Mouse (Mus musculus) midbrain, embryonic 14.5 days (tissue): ENCODE results near the gene Timm17a. TPM values are rescaled to one million over a fixed set of nuclear protein-coding genes. Genes with fewer than 3 reads are reported as not detected.
A peak's percentile ranks its signal among the peaks of the same experiment; 100 is the strongest.

Source experiments
- ATAC-seq: fragments of 200-750 bp; cut with Nextera tagmentation; 2 replicates; pipeline ENCODE4 v1.8.0; 2017; ENCODE audit warnings: moderate number of reproducible peaks, moderate library complexity; ENCODE audit not compliant: low FRiP score, low TSS enrichment
- DNase-seq: peaks from one replicate; pipeline ENCODE4 v3.0.0-alpha.2; 2015
- H3K27ac ChIP-seq: fragments of 300-500 bp; sonication (generic); replicated peaks from 2 replicates; pipeline ENCODE4 v1.5.1; 2014; ENCODE audit warnings: mild to moderate bottlenecking, low read depth, low read length, moderate library complexity
- H3K27me3 ChIP-seq: fragments of 300-500 bp; sonication (generic); 2 replicates; pipeline ENCODE4 v1.6.1; 2014; ENCODE audit warnings: low read length, control low read depth, mixed read lengths; ENCODE audit not compliant: control insufficient read depth, insufficient read depth
- H3K36me3 ChIP-seq: fragments of 300-500 bp; sonication (generic); 2 replicates; pipeline ENCODE4 v1.6.1; 2014; ENCODE audit warnings: low read length, control low read depth; ENCODE audit not compliant: control insufficient read depth, insufficient read depth
- H3K4me1 ChIP-seq: fragments of 300-500 bp; sonication (generic); 2 replicates; pipeline ENCODE4 v1.6.1; 2014; ENCODE audit warnings: mild to moderate bottlenecking, antibody characterized with exemption, low read length, control low read depth; ENCODE audit not compliant: control insufficient read depth, insufficient read depth
- H3K4me2 ChIP-seq: fragments of 300-500 bp; sonication (generic); 2 replicates; pipeline ENCODE4 v1.6.1; 2014; ENCODE audit warnings: mild to moderate bottlenecking, low read length, moderate library complexity
- H3K4me3 ChIP-seq: fragments of 300-500 bp; sonication (generic); replicated peaks from 2 replicates; pipeline ENCODE4 v1.5.1; 2014; ENCODE audit warnings: low read depth, low read length
- H3K9ac ChIP-seq: fragments of 300-500 bp; sonication (generic); replicated peaks from 2 replicates; pipeline ENCODE4 v1.6.1; 2014; ENCODE audit warnings: mild to moderate bottlenecking, low read length, moderate library complexity
- H3K9me3 ChIP-seq: fragments of 300-500 bp; sonication (generic); 2 replicates; pipeline ENCODE4 v1.6.1; 2016; ENCODE audit warnings: low read length, control low read depth, mixed read lengths; ENCODE audit not compliant: control insufficient read depth
- WGBS: fragments of 180-500 bp; shearing (Covaris S2); extraction: QIAGEN DNeasy Blood & Tissue Kit; methylation state at CpG from one replicate; pipeline ENCODE4 v1.1.7; 2014; 5-methylcytosine and 5-hydroxymethylcytosine counted together
- polyA plus RNA-seq: library from polyadenylated mRNA; unstranded; fragments of >200 nt; fragmentation: Nextera tagmentation; extraction: Ambion mirVana; gene quantifications from 2 replicates; pipeline ENCODE4 v1.2.1, GENCODE M21; 2014

Timm17a gene
- polyA plus RNA-seq, 1 experiment from 2014 or later, result 136 TPM

DNA sequence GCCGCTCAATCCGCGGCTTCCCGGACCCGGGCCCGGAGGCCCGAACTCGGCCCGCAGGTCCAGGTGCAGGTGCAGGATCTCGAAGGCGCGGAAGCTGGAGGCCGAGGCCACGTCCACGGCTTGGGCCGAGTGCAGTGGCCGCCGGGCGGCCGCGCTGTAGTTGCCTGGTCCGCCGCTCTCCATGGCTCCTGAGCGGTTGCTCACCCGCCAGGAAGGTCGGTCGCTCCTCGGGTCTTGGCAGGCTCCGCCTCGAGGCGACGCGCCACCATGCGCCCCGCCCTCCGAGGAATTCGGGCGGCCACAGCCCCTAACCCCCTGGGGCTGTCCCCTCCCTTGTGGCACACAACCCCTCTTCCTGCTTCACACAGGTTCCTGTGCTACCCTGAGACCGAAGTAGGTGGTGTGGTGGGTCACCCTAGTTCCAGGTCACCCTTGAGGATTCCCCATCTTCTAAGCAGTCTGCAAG is 29.7 kb downstream of the Timm17a start, which contains the start of gene Rnpep:
Gene Rnpep, minus strand, starts transcription at position 259 of the 466 bp plus-strand sequence.
- no peaks in the 10 kb centered on the region for H3K36me3 ChIP-seq
- DNase-seq, result peak; percentile 85
- WGBS, result under 1% methylated on average over 38 of the region's 39 CpGs
- peak within 1 kb of the TSS; percentile 71 for H3K4me2 ChIP-seq
- peak within 1 kb of the TSS; percentile 94 for H3K9ac ChIP-seq
- peak within 1 kb of the TSS; percentile 92 for H3K27ac ChIP-seq
- H3K27me3 ChIP-seq, result no peaks in the 10 kb centered on the region
- H3K4me1 ChIP-seq, result peaks cover 6% of the 10 kb centered on the region
- H3K9me3 ChIP-seq, result no peaks in the 10 kb centered on the region
- ATAC-seq, result peak; percentile 87
- H3K4me3 ChIP-seq, result peak within 1 kb of the TSS; percentile 73

DNA sequence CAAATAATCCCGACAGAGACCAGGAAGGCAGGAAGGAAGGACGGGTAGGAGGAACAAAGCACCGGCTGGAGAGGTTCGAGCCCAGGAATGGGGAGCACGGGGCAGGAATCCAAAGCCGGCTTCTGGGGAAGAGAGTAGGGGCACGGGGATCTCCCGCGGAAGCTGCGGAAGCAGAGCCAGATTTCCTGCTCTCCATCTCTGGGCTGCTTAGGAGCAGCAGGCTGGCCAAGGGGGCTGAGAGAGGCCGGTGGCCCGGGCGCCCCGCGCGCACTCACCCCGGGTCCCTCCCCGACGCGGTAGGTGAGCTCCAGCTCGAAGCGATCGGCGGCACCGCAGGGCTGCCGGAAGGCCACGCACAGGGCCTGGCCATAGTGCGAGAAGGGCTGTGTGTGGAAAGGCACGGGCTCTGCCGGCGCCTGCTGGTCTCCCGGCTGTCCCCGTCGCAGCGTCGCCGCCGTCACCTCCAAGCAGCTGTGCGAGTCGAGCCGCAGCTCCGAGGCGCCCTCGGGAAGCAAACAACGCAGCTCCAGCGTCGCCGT is 30.2 kb downstream of the Timm17a start:
- no peaks in the 10 kb centered on the region for H3K9me3 ChIP-seq
- DNase-seq (peak; percentile 80), ATAC-seq (peak; percentile 82)
- H3K4me1 ChIP-seq, result peaks cover 6% of the 10 kb centered on the region
- H3K4me3 ChIP-seq, result peak overlapping the region; percentile 73
- peak overlapping the region; percentile 92 for H3K27ac ChIP-seq
- H3K27me3 ChIP-seq, result no peaks in the 10 kb centered on the region
- peak overlapping the region; percentile 94 for H3K9ac ChIP-seq
- peak overlapping the region; percentile 71 for H3K4me2 ChIP-seq
- 0% methylated on average over 48 of the region's 48 CpGs for WGBS
- H3K36me3 ChIP-seq, result peaks cover 5% of the 10 kb centered on the region

DNA sequence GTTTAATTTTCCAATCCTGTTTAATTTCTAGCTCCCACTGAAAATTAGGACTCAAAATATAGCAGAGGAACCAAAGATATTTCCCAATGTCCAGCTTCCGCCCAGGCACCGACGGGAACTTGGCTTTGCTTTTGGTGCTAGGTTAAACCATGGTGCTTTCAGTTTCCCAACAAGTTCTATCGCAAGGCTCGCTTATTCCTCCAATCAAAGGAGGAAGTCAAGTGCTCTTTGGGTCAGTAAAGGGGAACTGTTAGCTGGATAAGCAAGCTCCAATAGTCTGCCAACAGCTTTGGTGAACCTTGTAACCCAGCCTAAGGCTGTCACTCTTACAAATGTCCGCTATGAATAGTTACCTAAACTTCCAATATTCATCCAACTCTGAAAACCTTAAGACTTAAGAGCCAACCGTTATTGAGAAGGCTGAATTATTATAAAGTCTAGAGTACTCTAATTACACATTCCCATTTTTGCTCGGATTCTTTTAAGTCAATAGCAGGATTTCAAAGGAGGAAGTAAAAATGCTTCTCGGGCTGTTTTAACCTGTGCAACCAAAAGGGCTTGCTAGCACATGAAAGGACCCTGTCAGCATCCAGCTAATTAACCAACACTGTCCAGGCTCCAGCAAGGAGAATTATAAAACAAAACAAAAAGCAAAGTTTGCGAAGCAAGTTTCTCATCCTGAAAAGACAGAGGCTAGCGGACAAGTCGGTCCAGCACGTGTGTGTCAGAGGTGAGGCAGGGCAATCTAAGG is 30.9 kb downstream of the Timm17a start:
- H3K36me3 ChIP-seq, result peaks cover 11% of the 10 kb centered on the region
- H3K27ac ChIP-seq, result peak overlapping the region; percentile 92
- H3K4me2 ChIP-seq, result peak overlapping the region; percentile 71
- peaks cover 6% of the 10 kb centered on the region for H3K4me1 ChIP-seq
- DNase-seq (no peak), ATAC-seq (no peak)
- H3K4me3 ChIP-seq, result peak overlapping the region; percentile 73
- WGBS, result 43% methylated on average over 13 of the region's 13 CpGs
- H3K9ac ChIP-seq, result peak overlapping the region; percentile 94
- H3K9me3 ChIP-seq, result no peaks in the 10 kb centered on the region
- no peaks in the 10 kb centered on the region for H3K27me3 ChIP-seq

DNA sequence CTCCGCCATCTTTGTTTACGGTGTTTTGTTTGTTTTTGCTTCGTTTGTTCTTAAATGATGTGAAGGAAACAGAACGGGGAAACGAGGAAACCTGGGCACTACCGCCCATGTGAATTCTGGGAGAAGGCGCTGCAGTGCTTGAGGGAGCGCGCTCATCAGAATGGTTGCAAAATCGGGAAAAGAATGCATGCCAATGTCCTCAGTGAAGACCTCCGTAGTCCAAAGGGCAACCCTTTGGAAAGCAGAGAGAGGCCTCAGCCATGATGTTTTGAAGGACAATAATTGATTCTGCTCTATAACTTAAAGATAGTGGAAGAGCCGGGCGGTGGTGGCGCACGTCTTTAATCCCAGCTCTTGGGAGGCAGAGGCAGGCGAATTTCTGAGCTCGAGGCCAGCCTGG is 31.7 kb downstream of the Timm17a start:
- Histone ChIP-seq H3K4me3 (no peak overlapping the region), H3K4me1 (peaks cover 6% of the 10 kb centered on the region), H3K27me3 (no peaks in the 10 kb centered on the region), H3K4me2 (no peak overlapping the region), H3K9ac (no peak overlapping the region), H3K36me3 (peaks cover 20% of the 10 kb centered on the region), H3K9me3 (no peaks in the 10 kb centered on the region), H3K27ac (no peak overlapping the region)
- DNase-seq, result no peak
- no peak for ATAC-seq
- 98% methylated on average over 17 of the region's 17 CpGs for WGBS

DNA sequence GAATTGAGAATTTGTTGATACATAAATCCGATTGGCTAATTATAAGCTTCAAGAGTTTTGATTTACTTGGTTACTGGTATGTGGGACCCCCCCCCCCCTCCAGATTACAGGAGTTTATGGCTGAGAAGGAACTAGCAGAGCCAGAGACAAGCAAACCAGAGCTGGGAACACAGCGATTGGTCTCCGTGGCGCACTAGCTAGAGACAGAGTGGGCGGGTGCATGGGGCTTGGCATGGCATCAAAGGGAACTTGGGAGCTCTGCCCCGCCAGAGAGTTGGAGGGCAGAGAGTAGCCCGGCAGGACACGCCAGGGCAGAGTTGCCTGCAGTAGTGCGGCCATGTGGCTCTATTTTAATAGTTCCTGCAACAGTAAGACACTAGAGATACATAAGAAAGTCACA is 32.9 kb downstream of the Timm17a start:
- ATAC-seq, result no peak
- Histone ChIP-seq H3K36me3 (peaks cover 30% of the 10 kb centered on the region), H3K4me2 (no peak overlapping the region), H3K4me1 (peaks cover 6% of the 10 kb centered on the region), H3K9me3 (no peaks in the 10 kb centered on the region), H3K9ac (no peak overlapping the region), H3K4me3 (no peak overlapping the region), H3K27me3 (no peaks in the 10 kb centered on the region), H3K27ac (no peak overlapping the region)
- 83% methylated on average over 9 of the region's 9 CpGs for WGBS
- DNase-seq, result peak; percentile 72

DNA sequence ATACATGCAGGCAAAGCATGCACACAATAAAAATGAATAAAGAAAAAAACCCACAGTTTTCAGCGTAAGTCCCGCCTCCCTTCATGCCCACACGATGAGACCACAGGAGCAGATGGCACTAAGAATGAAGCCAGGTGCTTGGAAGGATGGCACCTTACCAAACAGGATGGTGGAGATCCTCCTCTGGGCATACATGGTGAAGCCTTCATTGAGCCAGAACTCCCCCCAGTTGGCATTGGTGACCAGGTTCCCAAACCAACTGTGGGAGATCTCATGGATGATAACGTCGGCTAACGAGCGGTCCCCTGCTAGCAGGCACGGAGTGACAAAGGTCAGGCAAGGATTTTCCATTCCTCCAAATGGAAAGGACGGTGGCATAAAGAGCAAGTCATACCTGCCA is 42.2 kb downstream of the Timm17a start:
- no peak for DNase-seq
- no peaks in the 10 kb centered on the region for H3K4me1 ChIP-seq
- no peak for ATAC-seq
- no peak overlapping the region for H3K4me2 ChIP-seq
- peaks cover 66% of the 10 kb centered on the region for H3K36me3 ChIP-seq
- no peaks in the 10 kb centered on the region for H3K27me3 ChIP-seq
- no peak overlapping the region for H3K9ac ChIP-seq
- H3K27ac ChIP-seq, result no peak overlapping the region
- WGBS, result 95% methylated on average over 9 of the region's 9 CpGs
- no peak overlapping the region for H3K4me3 ChIP-seq
- H3K9me3 ChIP-seq, result no peaks in the 10 kb centered on the region

DNA sequence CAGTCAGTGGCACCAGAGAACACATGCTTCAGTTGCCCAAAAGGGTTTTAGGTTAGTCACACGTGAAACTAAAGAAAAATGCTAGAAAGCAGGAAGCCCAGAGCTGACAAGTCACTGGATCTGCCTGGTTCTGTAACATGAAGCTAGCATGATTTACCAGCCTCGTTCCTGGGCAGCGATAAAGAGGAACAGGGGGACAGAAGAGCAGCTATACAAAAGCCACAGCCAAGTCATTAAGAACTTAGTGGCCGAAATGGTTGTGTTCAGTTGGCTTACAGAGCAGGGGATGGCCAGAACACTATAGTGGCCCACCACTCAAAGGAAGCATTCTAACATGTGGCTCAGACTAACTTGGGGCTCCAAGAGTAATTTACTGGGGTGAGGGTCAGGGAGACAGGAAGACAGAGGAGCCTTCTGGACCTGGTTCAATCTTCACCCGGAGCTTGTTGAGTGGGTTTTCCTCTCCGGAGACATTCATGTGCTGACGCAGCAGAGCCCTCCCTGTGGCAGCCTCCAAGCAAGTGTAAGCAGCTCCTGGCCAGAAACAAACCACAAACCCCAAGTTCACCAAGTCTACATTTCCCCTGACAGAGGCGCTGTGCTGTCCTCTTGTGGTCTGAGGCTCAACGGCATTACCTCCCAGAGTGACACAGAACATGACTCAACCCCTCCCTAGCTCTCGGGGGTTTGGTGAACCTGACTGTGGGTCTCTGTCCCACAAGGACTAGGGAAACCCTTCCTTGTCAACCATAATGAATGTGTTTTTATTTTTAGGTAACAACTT is 45.7 kb downstream of the Timm17a start:
- H3K27me3 ChIP-seq, result no peaks in the 10 kb centered on the region
- H3K4me3 ChIP-seq, result no peak overlapping the region
- DNase-seq (no peak), ATAC-seq (no peak)
- no peaks in the 10 kb centered on the region for H3K4me1 ChIP-seq
- 92% methylated on average over 10 of the region's 10 CpGs for WGBS
- no peak overlapping the region for H3K27ac ChIP-seq
- H3K9me3 ChIP-seq, result no peaks in the 10 kb centered on the region
- H3K9ac ChIP-seq, result no peak overlapping the region
- peaks cover 79% of the 10 kb centered on the region for H3K36me3 ChIP-seq
- no peak overlapping the region for H3K4me2 ChIP-seq

DNA sequence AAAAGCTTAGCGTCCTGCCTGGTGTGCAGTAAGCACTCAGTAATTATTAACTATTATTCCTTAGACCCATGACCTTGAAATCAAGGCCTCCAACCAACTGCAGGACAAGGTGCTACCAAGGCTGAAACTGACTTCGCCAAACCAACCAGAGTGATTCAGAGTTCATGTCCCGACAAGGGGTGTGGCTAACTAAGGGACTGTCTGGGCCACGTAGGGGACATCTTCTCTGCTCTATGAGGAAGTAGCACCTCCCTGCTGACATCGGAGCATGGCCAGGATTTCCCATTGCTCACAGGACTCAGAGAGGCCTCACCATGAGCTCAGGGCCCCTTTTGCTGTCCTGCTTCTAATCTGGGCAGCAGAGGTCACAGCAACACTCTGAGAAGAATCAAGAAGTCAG is 47.7 kb downstream of the Timm17a start:
- 94% methylated on average over 5 of the region's 5 CpGs for WGBS
- no peak overlapping the region for H3K4me3 ChIP-seq
- no peaks in the 10 kb centered on the region for H3K4me1 ChIP-seq
- no peak overlapping the region for H3K9ac ChIP-seq
- H3K27ac ChIP-seq, result no peak overlapping the region
- DNase-seq (no peak), ATAC-seq (no peak)
- H3K36me3 ChIP-seq, result peaks cover 73% of the 10 kb centered on the region
- H3K4me2 ChIP-seq, result no peak overlapping the region
- no peaks in the 10 kb centered on the region for H3K9me3 ChIP-seq
- no peaks in the 10 kb centered on the region for H3K27me3 ChIP-seq
